Mouse (Mus musculus): ENCODE results near the gene Eme2. TPM values are rescaled to one million over a fixed set of nuclear protein-coding genes. Genes with fewer than 3 reads are reported as not detected.

The Eme2 gene
- total RNA-seq, 2 experiments from 2014 or later = 17.1 to 23.7 TPM

- intact Hi-C loops (cut with DNase I) = loop anchor here (5.0 kb wide), 1 partner anchor 161 kb away; the partner anchor contains the start of gene Msrb1
- no peak for DNase-seq
Measured at GRCm38 (mm10) chr17:24898041-24898854, 3.4 kb upstream of the Eme2 start.

- intact Hi-C loops (cut with DNase I) = loop anchor here (5.0 kb wide), 1 partner anchor 160 kb away; the partner anchor contains the start of gene Msrb1
Measured at GRCm38 (mm10) chr17:24897600-24897999, 2.7 kb upstream of the Eme2 start.

GRCm38 (mm10) chr17:24896993-24897269, 2.0 kb upstream of the Eme2 start:
- DNase-seq = no peak
- intact Hi-C loops (cut with DNase I) = loop anchor here (5.0 kb wide), 1 partner anchor 160 kb away; the partner anchor contains the start of gene Msrb1

More at GRCm38 (mm10) chr17:24897600-24897999, 2.7 kb upstream of the Eme2 start:
- no peak for DNase-seq

- intact Hi-C loops (cut with DNase I) = loop anchor here (5.0 kb wide), 1 partner anchor 159 kb away; the partner anchor contains the start of gene Msrb1
- peak; percentile 80 to 82 for DNase-seq
Measured at GRCm38 (mm10) chr17:24896241-24896992, 1.5 kb upstream of the Eme2 start, which contains the start of gene Nme3. Nme3 (plus strand) TSS chr17:24896500.

- intact Hi-C loops (cut with DNase I) = loop anchor here (5.0 kb wide), 1 partner anchor 158 kb away; the partner anchor contains the start of gene Msrb1
- DNase-seq = no peak
Measured at GRCm38 (mm10) chr17:24895571-24896240, 819 bp upstream of the Eme2 start.

- intact Hi-C loops (cut with DNase I) = no loop called here
- no peak for DNase-seq
Measured at GRCm38 (mm10) chr17:24894061-24894994, 559 bp downstream of the Eme2 start.

GRCm38 (mm10) chr17:24893276-24893675, 1.6 kb downstream of the Eme2 start:
- DNase-seq = no peak
- intact Hi-C loops (cut with DNase I) = no loop called here

GRCm38 (mm10) chr17:24892785-24893184, 2.1 kb downstream of the Eme2 start:
- DNase-seq = no peak
- intact Hi-C loops (cut with DNase I) = no loop called here

GRCm38 (mm10) chr17:24891321-24891720, 3.6 kb downstream of the Eme2 start:
- no peak for DNase-seq
- intact Hi-C loops (cut with DNase I) = no loop called here

GRCm38 (mm10) chr17:24890151-24891092, 4.5 kb downstream of the Eme2 start:
- intact Hi-C loops (cut with DNase I) = no loop called here
- DNase-seq = no peak

- intact Hi-C loops (cut with DNase I) = no loop called here
- no peak for DNase-seq
Measured at GRCm38 (mm10) chr17:24888862-24889261, 6.0 kb downstream of the Eme2 start.

- intact Hi-C loops (cut with DNase I) = no loop called here
- DNase-seq = peak in 1 of 2 experiments; percentile 58
Measured at GRCm38 (mm10) chr17:24887291-24888080, 7.4 kb downstream of the Eme2 start.

GRCm38 (mm10) chr17:24886932-24887271, 8.0 kb downstream of the Eme2 start:
- intact Hi-C loops (cut with DNase I) = no loop called here
- no peak for DNase-seq

GRCm38 (mm10) chr17:24886134-24886931, 8.6 kb downstream of the Eme2 start, which contains the start of the genes Nubp2 and Spsb3:
Nubp2 (minus strand) TSS chr17:24886349.
Spsb3 (plus strand) TSS chr17:24886643.
- intact Hi-C loops (cut with DNase I) = no loop called here
- DNase-seq = peak; percentile 98

- intact Hi-C loops (cut with DNase I) = loop anchor here (1.0 kb wide), 1 partner anchor 35 kb away; the partner anchor contains the start of gene Fahd1
Measured at GRCm38 (mm10) chr17:24885356-24886133, 9.3 kb downstream of the Eme2 start.

GRCm38 (mm10) chr17:24884391-24884790, 10.5 kb downstream of the Eme2 start:
- no peak for DNase-seq
- intact Hi-C loops (cut with DNase I) = no loop called here

More at GRCm38 (mm10) chr17:24885356-24886133, 9.3 kb downstream of the Eme2 start:
- DNase-seq = no peak
